In the genomic region with DNA sequence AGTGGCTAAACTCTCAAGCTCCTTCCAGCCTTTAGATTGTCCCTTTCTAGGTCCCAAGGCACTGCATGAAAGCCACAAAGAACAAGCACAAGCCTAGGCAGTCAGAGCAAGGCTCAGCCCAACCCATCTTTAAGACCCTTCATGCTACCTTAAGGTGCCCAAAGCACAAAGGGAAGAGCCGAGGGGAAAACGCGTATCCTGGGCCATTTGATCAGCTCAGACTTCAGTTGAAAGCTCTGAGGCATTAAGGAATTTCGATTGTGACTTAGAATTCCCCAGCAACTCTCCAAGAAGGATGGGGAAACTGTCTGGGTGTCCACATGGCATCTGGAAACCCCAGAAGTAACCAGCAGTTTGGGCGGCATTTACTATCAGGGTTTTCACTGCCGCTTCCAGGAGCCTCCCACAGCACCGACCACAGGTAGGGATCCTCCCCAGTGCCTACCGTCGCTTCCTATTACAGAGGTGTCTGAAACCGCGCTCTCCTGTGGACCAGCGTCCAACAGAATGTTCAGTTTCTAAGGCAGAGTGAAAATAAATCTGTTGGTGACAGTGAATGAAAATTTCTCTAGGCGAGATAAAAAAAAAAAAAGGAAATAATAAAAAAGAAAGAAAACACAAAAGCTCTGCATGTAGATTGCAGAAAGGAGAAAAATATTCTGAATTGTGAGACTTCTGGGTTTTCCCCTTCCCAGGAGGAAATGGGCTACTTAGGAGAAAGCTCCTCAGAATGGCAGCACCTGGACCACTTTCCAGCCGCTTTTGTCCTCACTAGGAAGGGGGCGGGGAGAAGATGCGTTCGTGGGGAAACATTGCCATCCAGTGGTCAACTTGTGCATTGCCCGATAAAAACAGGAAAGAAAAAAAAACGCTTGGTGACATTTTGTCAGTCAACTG, we compare ENCODE assay signal across 8 mouse cellular contexts.
DNase-seq lines count a peak whose midpoint lies in the region; ATAC-seq and TF ChIP-seq lines count a peak whose summit lies in the region.

No protein-coding gene starts in this region.

- in situ Hi-C loops in ES-E14 (cut with MboI; ENCODE audit: low sequenced_read_pairs in 2 of 2, unreplicated experiment in 2 of 2) = no loop called here

- H3K27ac ChIP-seq in ES-E14 (ENCODE audit: insufficient read depth, low read depth, low read length, poor library complexity, severe bottlenecking) = no peak overlapping the region
- peak overlapping the region; percentile 89 for H3K27ac ChIP-seq in forebrain, embryonic 10.5 days
- no peak overlapping the region for H3K27ac ChIP-seq in heart, postnatal 0 days (ENCODE audit: low read depth)
- no peak overlapping the region for H3K27ac ChIP-seq in lung, embryonic 14.5 days (ENCODE audit: low read depth)

- WGBS in forebrain, embryonic 10.5 days = 3% methylated on average over 19 of the region's 19 CpGs
- 16% methylated on average over 19 of the region's 19 CpGs for WGBS in heart, postnatal 0 days
- 6% methylated on average over 19 of the region's 19 CpGs for WGBS in lung, embryonic 14.5 days

- no peaks in the 10 kb centered on the region for H3K4me1 ChIP-seq in ES-E14 (ENCODE audit: control insufficient read depth in 2 of 2, insufficient read depth in 2 of 2, low read length in 2 of 2, poor library complexity in 1 of 2)
- peaks cover 7% of the 10 kb centered on the region for H3K4me1 ChIP-seq in forebrain, embryonic 10.5 days
- no peaks in the 10 kb centered on the region for H3K4me1 ChIP-seq in heart, postnatal 0 days (ENCODE audit: control insufficient read depth, insufficient read depth)
- H3K4me1 ChIP-seq in lung, embryonic 14.5 days (ENCODE audit: insufficient read depth) = no peaks in the 10 kb centered on the region; the same call in 1 of the 2 replicates

- H3K36me3 ChIP-seq in ES-E14 (ENCODE audit: control insufficient read depth, insufficient read depth, low read length, poor library complexity, severe bottlenecking) = no peaks in the 10 kb centered on the region
- H3K36me3 ChIP-seq in forebrain, embryonic 10.5 days (replicated peaks) = 0 out of 2 replicates have a peak, but pooled peaks cover 6% of the 10 kb centered on the region
- H3K36me3 ChIP-seq in heart, postnatal 0 days (replicated peaks; ENCODE audit: control insufficient read depth, insufficient read depth, low read length) = no peaks in the 10 kb centered on the region
- H3K36me3 ChIP-seq in lung, embryonic 14.5 days (ENCODE audit: insufficient read depth) = no peaks in the 10 kb centered on the region

- H3K9me3 ChIP-seq in ES-E14 (ENCODE audit: control insufficient read depth, insufficient read depth, low read depth, low read length) = no peaks in the 10 kb centered on the region
- H3K9me3 ChIP-seq in forebrain, embryonic 10.5 days = peaks cover 13% of the 10 kb centered on the region
- H3K9me3 ChIP-seq in heart, postnatal 0 days (replicated peaks; ENCODE audit: control insufficient read depth, low read length) = no peaks in the 10 kb centered on the region
- no peaks in the 10 kb centered on the region for H3K9me3 ChIP-seq in lung, embryonic 14.5 days (ENCODE audit: low read depth, low read length)

- no peaks in the 10 kb centered on the region for H3K27me3 ChIP-seq in forebrain, embryonic 10.5 days (ENCODE audit: poor library complexity, severe bottlenecking)
- 0 out of 2 replicates have a peak, but pooled peaks cover 10% of the 10 kb centered on the region for H3K27me3 ChIP-seq in heart, postnatal 0 days (ENCODE audit: control insufficient read depth, insufficient read depth, low read length)
- no peaks in the 10 kb centered on the region for H3K27me3 ChIP-seq in lung, embryonic 14.5 days (ENCODE audit: insufficient read depth, low read length)

- no peak overlapping the region for H3K4me3 ChIP-seq in ES-E14 (ENCODE audit: insufficient read depth in 1 of 2, low read depth in 1 of 2, low read length in 2 of 2, poor library complexity in 1 of 2, severe bottlenecking in 1 of 2)
- peak overlapping the region; percentile 45 for H3K4me3 ChIP-seq in forebrain, embryonic 10.5 days
- peak overlapping the region; percentile 14; the same call in 1 of the 2 replicates for H3K4me3 ChIP-seq in heart, postnatal 0 days (ENCODE audit: low read depth, low read length)
- peak overlapping the region; percentile 26 for H3K4me3 ChIP-seq in lung, embryonic 14.5 days (ENCODE audit: low read depth, low read length)

- TF ChIP-seq CTCF in heart, postnatal 0 days (IDR thresholded peaks at IDR 0.05; ENCODE audit: low read depth) = peak; percentile 87
- TF ChIP-seq CTCF in lung, embryonic 14.5 days (IDR thresholded peaks at IDR 0.05; ENCODE audit: low read depth) = peak; percentile 85

- peak; percentile 67 for DNase-seq in ES-E14 (ENCODE audit: low read depth, low spot score)
- peak; percentile 83 for DNase-seq in brain, embryonic 18.5 days (ENCODE audit: low read depth, low spot score)
- peak; percentile 82 for DNase-seq in forebrain, embryonic 10.5 days (ENCODE audit: extremely low spot score, low spot score)
- DNase-seq in heart, postnatal 0 days (ENCODE audit: low spot score) = peak; percentile 63
- DNase-seq in kidney, postnatal 4 days = peak; percentile 75 to 80
- DNase-seq in lung, embryonic 14.5 days = peak; percentile 89
- peak; percentile 86 for DNase-seq in retina, postnatal 1 day
- no peak for DNase-seq in spleen, adult 12 weeks (ENCODE audit: low spot score)

- ATAC-seq in heart, postnatal 0 days (ENCODE audit: insufficient read depth, low read depth) = no peak
- 0 out of 2 replicates have a peak, but pooled peaks have one; percentile 65 for ATAC-seq in lung, embryonic 14.5 days (ENCODE audit: insufficient read depth)

- TF ChIP-seq EP300 in heart, postnatal 0 days (IDR thresholded peaks at IDR 0.05; ENCODE audit: low read depth) = no peak

- peak overlapping the region; percentile 48 for H3K4me2 ChIP-seq in heart, postnatal 0 days (ENCODE audit: low read depth, low read length)
- peak overlapping the region; percentile 66 for H3K4me2 ChIP-seq in lung, embryonic 14.5 days

- H3K9ac ChIP-seq in ES-E14 (ENCODE audit: insufficient read depth, low read depth, low read length, poor library complexity, severe bottlenecking) = no peak overlapping the region
- no peak overlapping the region for H3K9ac ChIP-seq in heart, postnatal 0 days (replicated peaks; ENCODE audit: low read depth, low read length)
- peak overlapping the region; percentile 32; the same call in 1 of the 2 replicates for H3K9ac ChIP-seq in lung, embryonic 14.5 days

TF ChIP-seq in ES-E14, 5 proteins besides CTCF, POLR2A, EP300 and RAD21:
- TF ChIP-seq HCFC1 (IDR thresholded peaks at IDR 0.05; ENCODE audit: borderline replicate concordance, insufficient read depth, low read length) (no peak), MAFK (IDR thresholded peaks at IDR 0.05; ENCODE audit: insufficient read depth, low read depth, low read length) (no peak), CHD2 (IDR thresholded peaks at IDR 0.05; ENCODE audit: low read depth, low read length) (no peak), ZNF384 (IDR thresholded peaks at IDR 0.05; ENCODE audit: low read depth, low read length) (peak; percentile 95), ZC3H11A (IDR thresholded peaks at IDR 0.05; ENCODE audit: borderline replicate concordance, low read depth, low read length) (peak; percentile 74)
TF ChIP-seq in ES-E14: peak in this region for 2.

Comparison
In these comparisons a context has a peak if more than half of its experiments do, and no peak if none do; other contexts are left out.
1. H3K4me3 ChIP-seq: peak in forebrain, embryonic 10.5 days (single experiment), heart, postnatal 0 days (single experiment) and lung, embryonic 14.5 days (single experiment); none in ES-E14 (0 of 2).